Mouse (Mus musculus) midbrain, embryonic 12.5 days (tissue): ENCODE measurements around the gene Gemin8. TPM values are rescaled to one million over a fixed set of nuclear protein-coding genes. Genes with fewer than 3 reads are reported as not detected.

Experiments used
- ATAC-seq: fragments of 200-750 bp; cut with Nextera tagmentation; 2 replicates; pipeline ENCODE4 v1.8.0; 2017; ENCODE audit warnings: low read depth, moderate TSS enrichment, moderate library complexity; ENCODE audit not compliant: low FRiP score
- H3K27ac ChIP-seq: fragments of 300-500 bp; sonication (generic); replicated peaks from 2 replicates; pipeline ENCODE4 v1.5.1; 2016; ENCODE audit warnings: mild to moderate bottlenecking
- H3K27me3 ChIP-seq: fragments of 300-500 bp; sonication (generic); 2 replicates; pipeline ENCODE4 v1.6.1; 2016; ENCODE audit warnings: mild to moderate bottlenecking
- H3K36me3 ChIP-seq: fragments of 300-500 bp; sonication (generic); 2 replicates; pipeline ENCODE4 v1.6.1; 2016
- H3K4me1 ChIP-seq: fragments of 300-500 bp; sonication (generic); 2 replicates; pipeline ENCODE4 v1.6.1; 2016
- H3K4me2 ChIP-seq: fragments of 300-500 bp; sonication (generic); replicated peaks from 2 replicates; pipeline ENCODE4 v1.6.1; 2016; ENCODE audit warnings: mild to moderate bottlenecking, moderate library complexity
- H3K4me3 ChIP-seq: fragments of 300-500 bp; sonication (generic); 2 replicates; pipeline ENCODE4 v1.5.1; 2016; ENCODE audit warnings: mild to moderate bottlenecking
- H3K9ac ChIP-seq: fragments of 300-500 bp; sonication (generic); replicated peaks from 2 replicates; pipeline ENCODE4 v1.6.1; 2016; ENCODE audit warnings: mild to moderate bottlenecking, moderate library complexity
- H3K9me3 ChIP-seq: fragments of 300-500 bp; sonication (generic); 2 replicates; pipeline ENCODE4 v1.6.1; 2016; ENCODE audit warnings: mild to moderate bottlenecking
- whole genome bisulfite sequencing: fragments of 180-500 bp; shearing (Covaris S2); methylation state at CpG from one replicate; pipeline ENCODE4 v1.1.7; 2016; 5-methylcytosine and 5-hydroxymethylcytosine counted together
- polyA plus RNA-seq: library from polyadenylated mRNA; unstranded; fragments of >200 nt; fragmentation: Nextera tagmentation; extraction: Ambion mirVana; gene quantifications from 2 replicates; pipeline ENCODE4 v1.2.1, GENCODE M21; 2016

Gene Gemin8
- polyA plus RNA-seq, 1 experiment from 2014 or later: 13.2 TPM

GRCm38 (mm10) chrX:166185327-166185913 lies 15.2 kb downstream of the Gemin8 start:
- no peak for ATAC-seq
- H3K27ac ChIP-seq: no peak overlapping the region
- no peaks in the 10 kb centered on the region for H3K36me3 ChIP-seq
- no peak overlapping the region for H3K4me2 ChIP-seq
- H3K9me3 ChIP-seq: no peaks in the 10 kb centered on the region
- 90% methylated on average over 9 of the region's 9 CpGs for WGBS
- H3K9ac ChIP-seq: no peak overlapping the region
- peaks cover 19% of the 10 kb centered on the region; the same call in 1 of the 2 replicates for H3K27me3 ChIP-seq
- no peaks in the 10 kb centered on the region for H3K4me1 ChIP-seq
- H3K4me3 ChIP-seq: no peak overlapping the region

- Histone ChIP-seq H3K4me2 (no peak overlapping the region), H3K36me3 (no peaks in the 10 kb centered on the region), H3K27ac (no peak overlapping the region), H3K9ac (no peak overlapping the region), H3K4me1 (no peaks in the 10 kb centered on the region), H3K4me3 (no peak overlapping the region), H3K27me3 (peaks cover 16% of the 10 kb centered on the region; the same call in 1 of the 2 replicates), H3K9me3 (no peaks in the 10 kb centered on the region)
- ATAC-seq: no peak
- WGBS: 89% methylated on average over 1 of the region's 1 CpGs
Observed at GRCm38 (mm10) chrX:166187803-166188202, 17.5 kb downstream of the Gemin8 start.

- Histone ChIP-seq H3K27me3 (peaks cover 8% of the 10 kb centered on the region), H3K9me3 (no peaks in the 10 kb centered on the region), H3K36me3 (no peaks in the 10 kb centered on the region), H3K27ac (no peak overlapping the region), H3K4me3 (no peak overlapping the region), H3K4me1 (no peaks in the 10 kb centered on the region), H3K4me2 (no peak overlapping the region), H3K9ac (no peak overlapping the region)
- ATAC-seq: no peak
Observed at GRCm38 (mm10) chrX:166196327-166196726, 26.1 kb downstream of the Gemin8 start.

GRCm38 (mm10) chrX:166198266-166198665 lies 28.0 kb downstream of the Gemin8 start:
- Histone ChIP-seq H3K27me3 (peaks cover 8% of the 10 kb centered on the region), H3K4me2 (no peak overlapping the region), H3K27ac (no peak overlapping the region), H3K9ac (no peak overlapping the region), H3K4me3 (no peak overlapping the region), H3K36me3 (no peaks in the 10 kb centered on the region), H3K9me3 (no peaks in the 10 kb centered on the region), H3K4me1 (no peaks in the 10 kb centered on the region)
- WGBS: 84% methylated on average over 2 of the region's 2 CpGs
- ATAC-seq: no peak

- no peak overlapping the region for H3K4me3 ChIP-seq
- no peaks in the 10 kb centered on the region for H3K4me1 ChIP-seq
- H3K36me3 ChIP-seq: no peaks in the 10 kb centered on the region
- no peaks in the 10 kb centered on the region for H3K9me3 ChIP-seq
- H3K9ac ChIP-seq: no peak overlapping the region
- H3K27ac ChIP-seq: no peak overlapping the region
- no peak overlapping the region for H3K4me2 ChIP-seq
- ATAC-seq: no peak
- H3K27me3 ChIP-seq: peaks cover 8% of the 10 kb centered on the region
Observed at GRCm38 (mm10) chrX:166199812-166200211, 29.6 kb downstream of the Gemin8 start.

GRCm38 (mm10) chrX:166214576-166214975 lies 44.3 kb downstream of the Gemin8 start:
- H3K4me2 ChIP-seq: no peak overlapping the region
- peaks cover 61% of the 10 kb centered on the region for H3K27me3 ChIP-seq
- H3K36me3 ChIP-seq: no peaks in the 10 kb centered on the region
- no peak overlapping the region for H3K4me3 ChIP-seq
- no peak for ATAC-seq
- no peak overlapping the region for H3K27ac ChIP-seq
- no peaks in the 10 kb centered on the region for H3K4me1 ChIP-seq
- 62% methylated on average over 2 of the region's 2 CpGs for WGBS
- H3K9me3 ChIP-seq: no peaks in the 10 kb centered on the region
- no peak overlapping the region for H3K9ac ChIP-seq

GRCm38 (mm10) chrX:166216248-166216647 lies 46.0 kb downstream of the Gemin8 start:
- H3K9me3 ChIP-seq: no peaks in the 10 kb centered on the region
- no peak overlapping the region for H3K27ac ChIP-seq
- no peak overlapping the region for H3K4me3 ChIP-seq
- no peak for ATAC-seq
- peaks cover 56% of the 10 kb centered on the region for H3K27me3 ChIP-seq
- no peak overlapping the region for H3K9ac ChIP-seq
- WGBS: 73% methylated on average over 6 of the region's 6 CpGs
- H3K4me2 ChIP-seq: no peak overlapping the region
- H3K4me1 ChIP-seq: no peaks in the 10 kb centered on the region
- no peaks in the 10 kb centered on the region for H3K36me3 ChIP-seq

GRCm38 (mm10) chrX:166216720-166217119 lies 46.5 kb downstream of the Gemin8 start:
- Histone ChIP-seq H3K4me3 (no peak overlapping the region), H3K36me3 (no peaks in the 10 kb centered on the region), H3K9ac (no peak overlapping the region), H3K27ac (no peak overlapping the region), H3K4me1 (no peaks in the 10 kb centered on the region), H3K4me2 (no peak overlapping the region), H3K9me3 (no peaks in the 10 kb centered on the region), H3K27me3 (peaks cover 54% of the 10 kb centered on the region)
- 88% methylated on average over 8 of the region's 8 CpGs for WGBS
- no peak for ATAC-seq

GRCm38 (mm10) chrX:166219331-166219730 lies 49.1 kb downstream of the Gemin8 start:
- peaks cover 35% of the 10 kb centered on the region for H3K27me3 ChIP-seq
- 71% methylated on average over 5 of the region's 5 CpGs for WGBS

GRCm38 (mm10) chrX:166226856-166227255 lies 56.6 kb downstream of the Gemin8 start:
- H3K27me3 ChIP-seq: peaks cover 27% of the 10 kb centered on the region; the same call in 1 of the 2 replicates
- H3K9me3 ChIP-seq: no peaks in the 10 kb centered on the region
- H3K9ac ChIP-seq: no peak overlapping the region
- no peaks in the 10 kb centered on the region for H3K4me1 ChIP-seq
- H3K4me3 ChIP-seq: no peak overlapping the region
- no peak overlapping the region for H3K4me2 ChIP-seq
- ATAC-seq: no peak
- no peaks in the 10 kb centered on the region for H3K36me3 ChIP-seq
- WGBS: 76% methylated on average over 5 of the region's 5 CpGs
- H3K27ac ChIP-seq: no peak overlapping the region

More at GRCm38 (mm10) chrX:166219331-166219730, 49.1 kb downstream of the Gemin8 start:
- H3K36me3 ChIP-seq: no peaks in the 10 kb centered on the region
- no peak overlapping the region for H3K4me2 ChIP-seq
- H3K9ac ChIP-seq: no peak overlapping the region
- H3K9me3 ChIP-seq: no peaks in the 10 kb centered on the region
- no peak for ATAC-seq
- no peaks in the 10 kb centered on the region for H3K4me1 ChIP-seq
- no peak overlapping the region for H3K27ac ChIP-seq
- no peak overlapping the region for H3K4me3 ChIP-seq

- Histone ChIP-seq H3K27me3 (peaks cover 35% of the 10 kb centered on the region; the same call in 1 of the 2 replicates), H3K9ac (no peak overlapping the region), H3K4me2 (no peak overlapping the region), H3K9me3 (no peaks in the 10 kb centered on the region), H3K36me3 (no peaks in the 10 kb centered on the region), H3K4me1 (no peaks in the 10 kb centered on the region), H3K4me3 (no peak overlapping the region), H3K27ac (no peak overlapping the region)
- ATAC-seq: no peak
- WGBS: 79% methylated on average over 3 of the region's 3 CpGs
Observed at GRCm38 (mm10) chrX:166229750-166230149, 59.5 kb downstream of the Gemin8 start.

- H3K4me2 ChIP-seq: no peak overlapping the region
Observed at GRCm38 (mm10) chrX:166230515-166231267, 60.4 kb downstream of the Gemin8 start.

More at GRCm38 (mm10) chrX:166230515-166231267, 60.4 kb downstream of the Gemin8 start:
- no peak overlapping the region for H3K4me3 ChIP-seq
- H3K36me3 ChIP-seq: no peaks in the 10 kb centered on the region
- no peaks in the 10 kb centered on the region for H3K9me3 ChIP-seq
- 88% methylated on average over 6 of the region's 6 CpGs for WGBS
- ATAC-seq: no peak
- no peak overlapping the region for H3K9ac ChIP-seq
- H3K4me1 ChIP-seq: no peaks in the 10 kb centered on the region
- H3K27ac ChIP-seq: no peak overlapping the region
- peaks cover 27% of the 10 kb centered on the region; the same call in 1 of the 2 replicates for H3K27me3 ChIP-seq
